Mouse (Mus musculus): ENCODE data around the gene Gm20538.

GRCm38 (mm10) chr19:44512601-44513000 lies 40.0 kb downstream of the Gm20538 start:
- TF ChIP-seq POLR2A (IDR thresholded peaks at IDR 0.05; ENCODE audit: extremely low read depth, insufficient read depth, low read length) (no peak), CTCF (IDR thresholded peaks at IDR 0.05; ENCODE audit: extremely low read depth, insufficient read depth, low read length) (no peak)
